Mouse (Mus musculus) neural tube, embryonic 12.5 days (tissue): ENCODE results near the gene Nbea. TPM values are rescaled to one million over a fixed set of nuclear protein-coding genes. Genes with fewer than 3 reads are reported as not detected.
"Not testable (repeated sequence)": the region's sequence is repeated elsewhere in the genome, so short reads cannot be mapped to it uniquely, and the experiment has no call there.

Experiments
- ATAC-seq: fragments of 200-750 bp; cut with Nextera tagmentation; 2 replicates; pipeline ENCODE4 v1.8.0; 2017; ENCODE audit warnings: low read depth, mild to moderate bottlenecking, moderate TSS enrichment, moderate library complexity; ENCODE audit not compliant: low FRiP score
- H3K27ac ChIP-seq: fragments of 300-500 bp; sonication (generic); 2 replicates; pipeline ENCODE4 v1.5.1; 2016
- H3K27me3 ChIP-seq: fragments of 300-500 bp; sonication (generic); replicated peaks from 2 replicates; pipeline ENCODE4 v1.6.1; 2016; ENCODE audit warnings: mild to moderate bottlenecking
- H3K36me3 ChIP-seq: fragments of 300-500 bp; sonication (generic); 2 replicates; pipeline ENCODE4 v1.6.1; 2016; ENCODE audit warnings: mild to moderate bottlenecking
- H3K4me1 ChIP-seq: fragments of 300-500 bp; sonication (generic); 2 replicates; pipeline ENCODE4 v1.6.1; 2016
- H3K4me2 ChIP-seq: fragments of 300-500 bp; sonication (generic); replicated peaks from 2 replicates; pipeline ENCODE4 v1.6.1; 2016; ENCODE audit warnings: mild to moderate bottlenecking
- H3K4me3 ChIP-seq: fragments of 300-500 bp; sonication (generic); 2 replicates; pipeline ENCODE4 v1.5.1; 2016
- H3K9ac ChIP-seq: fragments of 300-500 bp; sonication (generic); 2 replicates; pipeline ENCODE4 v1.6.1; 2016; ENCODE audit warnings: mild to moderate bottlenecking
- H3K9me3 ChIP-seq: fragments of 300-500 bp; sonication (generic); 2 replicates; pipeline ENCODE4 v1.6.1; 2016; ENCODE audit warnings: mild to moderate bottlenecking
- WGBS: fragments of 180-500 bp; shearing (Covaris S2); methylation state at CpG from one replicate; pipeline ENCODE4 v1.1.7; 2016; 5-methylcytosine and 5-hydroxymethylcytosine counted together
- polyA plus RNA-seq: library from polyadenylated mRNA; unstranded; fragments of >200 nt; fragmentation: Nextera tagmentation; extraction: Ambion mirVana; gene quantifications from 2 replicates; pipeline ENCODE4 v1.2.1, GENCODE M21; 2016

Nbea gene
- polyA plus RNA-seq, 1 experiment from 2014 or later, result 28.5 TPM

- no peak overlapping the region for H3K27ac ChIP-seq
- H3K36me3 ChIP-seq, result peaks cover 7% of the 10 kb centered on the region; the same call in 1 of the 2 replicates
- H3K4me2 ChIP-seq, result no peak overlapping the region
- no peak overlapping the region for H3K4me3 ChIP-seq
- 46% methylated on average over 8 of the region's 8 CpGs for WGBS
- ATAC-seq, result no peak
- no peaks in the 10 kb centered on the region for H3K9me3 ChIP-seq
- no peaks in the 10 kb centered on the region for H3K27me3 ChIP-seq
- H3K4me1 ChIP-seq, result no peaks in the 10 kb centered on the region; the same call in 1 of the 2 replicates
- H3K9ac ChIP-seq, result no peak overlapping the region
Observed at GRCm38 (mm10) chr3:55635542-55636172, 547.8 kb downstream of the Nbea start.

GRCm38 (mm10) chr3:55627054-55627453 is 556.4 kb downstream of the Nbea start:
- no peaks in the 10 kb centered on the region for H3K4me1 ChIP-seq
- no peak overlapping the region for H3K4me3 ChIP-seq
- WGBS, result 91% methylated on average over 4 of the region's 4 CpGs
- H3K9ac ChIP-seq, result no peak overlapping the region
- ATAC-seq, result no peak
- no peak overlapping the region for H3K27ac ChIP-seq
- H3K4me2 ChIP-seq, result no peak overlapping the region
- no peaks in the 10 kb centered on the region for H3K27me3 ChIP-seq
- peaks cover 26% of the 10 kb centered on the region for H3K36me3 ChIP-seq
- H3K9me3 ChIP-seq, result no peaks in the 10 kb centered on the region

- 92% methylated on average over 3 of the region's 3 CpGs for WGBS
- H3K9ac ChIP-seq, H3K9me3 ChIP-seq, H3K27me3 ChIP-seq, H3K36me3 ChIP-seq, ATAC-seq, H3K4me3 ChIP-seq, H3K4me2 ChIP-seq, H3K4me1 ChIP-seq, H3K27ac ChIP-seq: not testable (repeated sequence)
Observed at GRCm38 (mm10) chr3:55621958-55622357, 561.5 kb downstream of the Nbea start.

- WGBS, result 93% methylated on average over 3 of the region's 3 CpGs
- Histone ChIP-seq H3K4me1 (no peaks in the 10 kb centered on the region), H3K4me3 (no peak overlapping the region), H3K4me2 (no peak overlapping the region), H3K27me3 (no peaks in the 10 kb centered on the region), H3K9ac (no peak overlapping the region), H3K27ac (no peak overlapping the region), H3K9me3 (no peaks in the 10 kb centered on the region), H3K36me3 (no peaks in the 10 kb centered on the region)
- ATAC-seq, result no peak
Observed at GRCm38 (mm10) chr3:55618396-55618795, 565.1 kb downstream of the Nbea start.

GRCm38 (mm10) chr3:55612459-55613115 is 570.9 kb downstream of the Nbea start:
- no peak overlapping the region for H3K4me2 ChIP-seq
- H3K9ac ChIP-seq, result no peak overlapping the region
- no peak for ATAC-seq
- no peaks in the 10 kb centered on the region for H3K27me3 ChIP-seq
- no peak overlapping the region for H3K4me3 ChIP-seq
- WGBS, result 65% methylated on average over 5 of the region's 5 CpGs
- no peak overlapping the region for H3K27ac ChIP-seq
- no peaks in the 10 kb centered on the region for H3K4me1 ChIP-seq
- H3K36me3 ChIP-seq, result no peaks in the 10 kb centered on the region
- no peaks in the 10 kb centered on the region for H3K9me3 ChIP-seq

GRCm38 (mm10) chr3:55612023-55612422 is 571.5 kb downstream of the Nbea start:
- H3K4me3 ChIP-seq, result no peak overlapping the region
- no peaks in the 10 kb centered on the region for H3K27me3 ChIP-seq
- no peaks in the 10 kb centered on the region for H3K36me3 ChIP-seq
- no peak overlapping the region for H3K27ac ChIP-seq
- H3K4me1 ChIP-seq, result no peaks in the 10 kb centered on the region
- H3K9me3 ChIP-seq, result no peaks in the 10 kb centered on the region
- H3K9ac ChIP-seq, result no peak overlapping the region
- no peak for ATAC-seq
- WGBS, result 78% methylated on average over 5 of the region's 5 CpGs
- no peak overlapping the region for H3K4me2 ChIP-seq

- WGBS, result 93% methylated on average over 12 of the region's 12 CpGs
- no peak for ATAC-seq
- Histone ChIP-seq H3K4me1 (no peaks in the 10 kb centered on the region), H3K9me3 (no peaks in the 10 kb centered on the region), H3K27me3 (no peaks in the 10 kb centered on the region), H3K9ac (no peak overlapping the region), H3K36me3 (no peaks in the 10 kb centered on the region), H3K4me3 (no peak overlapping the region), H3K27ac (no peak overlapping the region), H3K4me2 (no peak overlapping the region)
Observed at GRCm38 (mm10) chr3:55610191-55610590, 573.3 kb downstream of the Nbea start.

- H3K4me3 ChIP-seq, result no peak overlapping the region
- 84% methylated on average over 2 of the region's 2 CpGs for WGBS
Observed at GRCm38 (mm10) chr3:55600286-55600685, 583.2 kb downstream of the Nbea start.

GRCm38 (mm10) chr3:55599366-55600085 is 584.0 kb downstream of the Nbea start:
- Histone ChIP-seq H3K4me2 (no peak overlapping the region), H3K4me3 (no peak overlapping the region), H3K36me3 (no peaks in the 10 kb centered on the region), H3K27ac (no peak overlapping the region), H3K9me3 (no peaks in the 10 kb centered on the region), H3K4me1 (no peaks in the 10 kb centered on the region), H3K9ac (no peak overlapping the region), H3K27me3 (no peaks in the 10 kb centered on the region)
- WGBS, result 67% methylated on average over 17 of the region's 17 CpGs
- ATAC-seq, result no peak

More at GRCm38 (mm10) chr3:55600286-55600685, 583.2 kb downstream of the Nbea start:
- Histone ChIP-seq H3K36me3 (no peaks in the 10 kb centered on the region), H3K9ac (no peak overlapping the region), H3K27ac (no peak overlapping the region), H3K4me2 (no peak overlapping the region), H3K27me3 (no peaks in the 10 kb centered on the region), H3K4me1 (no peaks in the 10 kb centered on the region), H3K9me3 (no peaks in the 10 kb centered on the region)
- no peak for ATAC-seq

- H3K36me3 ChIP-seq, result no peaks in the 10 kb centered on the region
- no peaks in the 10 kb centered on the region for H3K27me3 ChIP-seq
- no peak overlapping the region for H3K4me3 ChIP-seq
- H3K9ac ChIP-seq, result no peak overlapping the region
- no peaks in the 10 kb centered on the region for H3K4me1 ChIP-seq
- no peak for ATAC-seq
- no peaks in the 10 kb centered on the region for H3K9me3 ChIP-seq
- no peak overlapping the region for H3K27ac ChIP-seq
- no peak overlapping the region for H3K4me2 ChIP-seq
- 85% methylated on average over 2 of the region's 2 CpGs for WGBS
Observed at GRCm38 (mm10) chr3:55598681-55599080, 584.8 kb downstream of the Nbea start.

GRCm38 (mm10) chr3:55593312-55593711 is 590.2 kb downstream of the Nbea start:
- no peak for ATAC-seq
- no peak overlapping the region for H3K4me3 ChIP-seq
- no peak overlapping the region for H3K9ac ChIP-seq
- H3K27ac ChIP-seq, result no peak overlapping the region
- H3K4me1 ChIP-seq, result peaks cover 7% of the 10 kb centered on the region
- 78% methylated on average over 5 of the region's 5 CpGs for WGBS
- no peaks in the 10 kb centered on the region for H3K9me3 ChIP-seq
- no peak overlapping the region for H3K4me2 ChIP-seq
- no peaks in the 10 kb centered on the region for H3K36me3 ChIP-seq
- no peaks in the 10 kb centered on the region for H3K27me3 ChIP-seq

- Histone ChIP-seq H3K4me2 (no peak overlapping the region), H3K27me3 (no peaks in the 10 kb centered on the region), H3K36me3 (no peaks in the 10 kb centered on the region), H3K4me1 (peaks cover 16% of the 10 kb centered on the region), H3K27ac (no peak overlapping the region), H3K9me3 (no peaks in the 10 kb centered on the region), H3K9ac (no peak overlapping the region), H3K4me3 (no peak overlapping the region)
- 84% methylated on average over 6 of the region's 6 CpGs for WGBS
- ATAC-seq, result no peak
Observed at GRCm38 (mm10) chr3:55590727-55591126, 592.8 kb downstream of the Nbea start.
